Mouse (Mus musculus): ENCODE data around the gene Golt1a. TPM values are rescaled to one million over a fixed set of nuclear protein-coding genes. Genes with fewer than 3 reads are reported as not detected.

Golt1a gene
- total and polyA plus RNA-seq, 3 experiments: not detected

- H3K4me1 ChIP-seq (ENCODE audit: control insufficient read depth in 1 of 2, insufficient read depth in 2 of 2, low read length in 2 of 2): peaks cover 0 to 3% of the 10 kb centered on the region in 2 experiments; a peak in 1 of 4 replicates
- no peak overlapping the region for H3K27ac ChIP-seq (ENCODE audit: control insufficient read depth, low read depth, low read length)
- DNase-seq (ENCODE audit: low read depth, low spot score): no peak
- no peaks in the 10 kb centered on the region for H3K27me3 ChIP-seq (ENCODE audit: control insufficient read depth in 1 of 2, insufficient read depth in 2 of 2, low read length in 2 of 2)
- no peaks in the 10 kb centered on the region for H3K9me3 ChIP-seq (replicated peaks; ENCODE audit: insufficient read depth, low read length)
- TF ChIP-seq MAX (IDR thresholded peaks at IDR 0.05; ENCODE audit: low read length) (no peak), USF1 (IDR thresholded peaks at IDR 0.05; ENCODE audit: low read depth, low read length) (no peak), HCFC1 (IDR thresholded peaks at IDR 0.05; ENCODE audit: low read depth, low read length) (no peak), SMC3 (IDR thresholded peaks at IDR 0.05; ENCODE audit: low read depth, low read length) (no peak), CTCF (IDR thresholded peaks at IDR 0.05 in 2 of 3, conservative IDR thresholded peaks at IDR 0.05 in 1 of 3; ENCODE audit: control insufficient read depth in 1 of 3, insufficient read depth in 1 of 3, low read depth in 2 of 3, low read length in 3 of 3, poor library complexity in 1 of 3, severe bottlenecking in 1 of 3) (no peak), POLR2AphosphoS2 (IDR thresholded peaks at IDR 0.05; ENCODE audit: low read length) (no peak), MAFK (IDR thresholded peaks at IDR 0.05; ENCODE audit: borderline replicate concordance, low read depth, low read length) (no peak), ZC3H11A (IDR thresholded peaks at IDR 0.05; ENCODE audit: low read depth, low read length) (no peak), CHD2 (IDR thresholded peaks at IDR 0.05; ENCODE audit: low read length) (no peak), EP300 (IDR thresholded peaks at IDR 0.05; ENCODE audit: low read depth in 1 of 2, low read length in 2 of 2) (no peak)
- H3K36me3 ChIP-seq (ENCODE audit: control insufficient read depth in 1 of 2, insufficient read depth in 2 of 2, low read length in 2 of 2): peaks cover 0 to 2% of the 10 kb centered on the region in 2 experiments; a peak in 3 of 4 replicates
- H3K79me2 ChIP-seq (ENCODE audit: control insufficient read depth, insufficient read depth, low read length, poor library complexity): no peaks in the 10 kb centered on the region
- no peak overlapping the region for H3K9ac ChIP-seq (ENCODE audit: control insufficient read depth, low read depth, low read length, poor library complexity, severe bottlenecking)
- no peak overlapping the region for H3K4me3 ChIP-seq (ENCODE audit: control insufficient read depth in 1 of 2, insufficient read depth in 1 of 2, low read depth in 2 of 2, low read length in 2 of 2)
Measured at GRCm38 (mm10) chr1:133270336-133270735, 39.3 kb upstream of the Golt1a start.

- no peaks in the 10 kb centered on the region for H3K9me3 ChIP-seq (replicated peaks; ENCODE audit: insufficient read depth, low read length)
- H3K27me3 ChIP-seq (ENCODE audit: control insufficient read depth in 1 of 2, insufficient read depth in 2 of 2, low read length in 2 of 2): no peaks in the 10 kb centered on the region
- no peaks in the 10 kb centered on the region for H3K79me2 ChIP-seq (ENCODE audit: control insufficient read depth, insufficient read depth, low read length, poor library complexity)
- no peak overlapping the region for H3K4me3 ChIP-seq (ENCODE audit: control insufficient read depth in 1 of 2, insufficient read depth in 1 of 2, low read depth in 2 of 2, low read length in 2 of 2)
- no peak overlapping the region for H3K9ac ChIP-seq (ENCODE audit: control insufficient read depth, low read depth, low read length, poor library complexity, severe bottlenecking)
- no peak for TF ChIP-seq BHLHE40 (IDR thresholded peaks at IDR 0.05; ENCODE audit: borderline replicate concordance, low read depth, low read length)
- no peak for DNase-seq (ENCODE audit: low read depth, low spot score)
- H3K36me3 ChIP-seq (ENCODE audit: control insufficient read depth in 1 of 2, insufficient read depth in 2 of 2, low read length in 2 of 2): no peaks in the 10 kb centered on the region; a peak in 2 of 4 replicates
- no peaks in the 10 kb centered on the region for H3K4me1 ChIP-seq (ENCODE audit: control insufficient read depth in 1 of 2, insufficient read depth in 2 of 2, low read length in 2 of 2)
- no peak overlapping the region for H3K27ac ChIP-seq (ENCODE audit: control insufficient read depth, low read depth, low read length)
Measured at GRCm38 (mm10) chr1:133274163-133274562, 35.4 kb upstream of the Golt1a start.

GRCm38 (mm10) chr1:133276983-133277382, 32.6 kb upstream of the Golt1a start:
- no peaks in the 10 kb centered on the region for H3K27me3 ChIP-seq (ENCODE audit: control insufficient read depth in 1 of 2, insufficient read depth in 2 of 2, low read length in 2 of 2)

More at GRCm38 (mm10) chr1:133276983-133277382, 32.6 kb upstream of the Golt1a start:
- H3K9me3 ChIP-seq (replicated peaks; ENCODE audit: insufficient read depth, low read length): no peaks in the 10 kb centered on the region
- no peak overlapping the region for H3K9ac ChIP-seq (ENCODE audit: control insufficient read depth, low read depth, low read length, poor library complexity, severe bottlenecking)
- H3K4me1 ChIP-seq (ENCODE audit: control insufficient read depth in 1 of 2, insufficient read depth in 2 of 2, low read length in 2 of 2): no peaks in the 10 kb centered on the region
- no peak overlapping the region for H3K4me3 ChIP-seq (ENCODE audit: control insufficient read depth in 1 of 2, insufficient read depth in 1 of 2, low read depth in 2 of 2, low read length in 2 of 2)
- no peaks in the 10 kb centered on the region; a peak in 1 of 4 replicates for H3K36me3 ChIP-seq (ENCODE audit: control insufficient read depth in 1 of 2, insufficient read depth in 2 of 2, low read length in 2 of 2)
- H3K79me2 ChIP-seq (ENCODE audit: control insufficient read depth, insufficient read depth, low read length, poor library complexity): no peaks in the 10 kb centered on the region
- no peak overlapping the region for H3K27ac ChIP-seq (ENCODE audit: control insufficient read depth, low read depth, low read length)
- no peak for TF ChIP-seq ZMIZ1 (IDR thresholded peaks at IDR 0.05; ENCODE audit: low read depth, low read length)
- TF ChIP-seq USF1 (IDR thresholded peaks at IDR 0.05; ENCODE audit: low read depth, low read length): 0 out of 2 replicates have a peak, but pooled peaks have one; percentile 28
- DNase-seq (ENCODE audit: low read depth, low spot score): no peak

Data from MEL (cell line).